Mouse (Mus musculus): ENCODE results near the gene Oca2.

The Oca2 gene

GRCm38 (mm10) chr7:56239543-56239942 lies at the start of gene Oca2:
Gene Oca2, plus strand, starts transcription at chr7:56239760.
- no peak for DNase-seq (ENCODE audit: low read depth, low spot score)

GRCm38 (mm10) chr7:56191041-56191440 lies 48.5 kb upstream of the Oca2 start:
- DNase-seq (ENCODE audit: low read depth, low spot score): no peak

- DNase-seq (ENCODE audit: low read depth, low spot score): no peak
Measured at GRCm38 (mm10) chr7:56191661-56192060, 47.9 kb upstream of the Oca2 start.

GRCm38 (mm10) chr7:56201483-56202218 lies 37.9 kb upstream of the Oca2 start:
- no peak for DNase-seq (ENCODE audit: low read depth, low spot score)

GRCm38 (mm10) chr7:56202843-56203242 lies 36.7 kb upstream of the Oca2 start:
- no peak for DNase-seq (ENCODE audit: low read depth, low spot score)

- DNase-seq (ENCODE audit: low read depth, low spot score): no peak
Measured at GRCm38 (mm10) chr7:56203286-56203685, 36.3 kb upstream of the Oca2 start.

GRCm38 (mm10) chr7:56204877-56205276 lies 34.7 kb upstream of the Oca2 start:
- no peak for DNase-seq (ENCODE audit: low read depth, low spot score)

GRCm38 (mm10) chr7:56220811-56221210 lies 18.7 kb upstream of the Oca2 start:
- no peak for DNase-seq (ENCODE audit: low read depth, low spot score)

- peak; percentile 13 for DNase-seq (ENCODE audit: low read depth, low spot score)
Measured at GRCm38 (mm10) chr7:56235794-56236423, 3.7 kb upstream of the Oca2 start.

- no peak for DNase-seq (ENCODE audit: low read depth, low spot score)
Measured at GRCm38 (mm10) chr7:56236617-56237016, 2.9 kb upstream of the Oca2 start.

- no peak for DNase-seq (ENCODE audit: low read depth, low spot score)
Measured at GRCm38 (mm10) chr7:56254568-56254967, 15.0 kb downstream of the Oca2 start.

- DNase-seq (ENCODE audit: low read depth, low spot score): no peak
Measured at GRCm38 (mm10) chr7:56257875-56258441, 18.4 kb downstream of the Oca2 start.

GRCm38 (mm10) chr7:56277506-56277905 lies 37.9 kb downstream of the Oca2 start:
- no peak for DNase-seq (ENCODE audit: low read depth, low spot score)

- DNase-seq (ENCODE audit: low read depth, low spot score): peak; percentile 69
Measured at GRCm38 (mm10) chr7:56291468-56292115, 52.0 kb downstream of the Oca2 start.

GRCm38 (mm10) chr7:56304408-56304807 lies 64.8 kb downstream of the Oca2 start:
- DNase-seq (ENCODE audit: low read depth, low spot score): no peak

GRCm38 (mm10) chr7:56314358-56314757 lies 74.8 kb downstream of the Oca2 start:
- DNase-seq (ENCODE audit: low read depth, low spot score): no peak

GRCm38 (mm10) chr7:56315630-56316529 lies 76.3 kb downstream of the Oca2 start:
- no peak for DNase-seq (ENCODE audit: low read depth, low spot score)

GRCm38 (mm10) chr7:56327738-56328137 lies 88.2 kb downstream of the Oca2 start:
- DNase-seq (ENCODE audit: low read depth, low spot score): peak; percentile 21

GRCm38 (mm10) chr7:56348528-56348927 lies 109.0 kb downstream of the Oca2 start:
- DNase-seq (ENCODE audit: low read depth, low spot score): no peak

GRCm38 (mm10) chr7:56356658-56357342 lies 117.2 kb downstream of the Oca2 start:
- DNase-seq (ENCODE audit: low read depth, low spot score): no peak
